Mouse (Mus musculus): ENCODE data around the gene C77080. TPM values are rescaled to one million over a fixed set of nuclear protein-coding genes. Genes with fewer than 3 reads are reported as not detected.

Gene C77080
- polyA plus RNA-seq, 1 experiment = 8.7 TPM

- TF ChIP-seq FLI1 (IDR thresholded peaks at IDR 0.05; ENCODE audit: low read length) (no peak), GATA1 (IDR thresholded peaks at IDR 0.05; ENCODE audit: borderline replicate concordance, low read length) (no peak)
- Histone ChIP-seq H3K4me1 (peaks cover 77% of the 10 kb centered on the region), H3K4me3 (replicated peaks) (no peak overlapping the region), H3K36me3 (replicated peaks; ENCODE audit: low read length) (no peaks in the 10 kb centered on the region), H3K27me3 (replicated peaks) (no peaks in the 10 kb centered on the region), H3K9me3 (no peaks in the 10 kb centered on the region)
These were observed 6.6 kb downstream of the C77080 start for GRCm38 (mm10) chr4:129254571-129254970.

DNA sequence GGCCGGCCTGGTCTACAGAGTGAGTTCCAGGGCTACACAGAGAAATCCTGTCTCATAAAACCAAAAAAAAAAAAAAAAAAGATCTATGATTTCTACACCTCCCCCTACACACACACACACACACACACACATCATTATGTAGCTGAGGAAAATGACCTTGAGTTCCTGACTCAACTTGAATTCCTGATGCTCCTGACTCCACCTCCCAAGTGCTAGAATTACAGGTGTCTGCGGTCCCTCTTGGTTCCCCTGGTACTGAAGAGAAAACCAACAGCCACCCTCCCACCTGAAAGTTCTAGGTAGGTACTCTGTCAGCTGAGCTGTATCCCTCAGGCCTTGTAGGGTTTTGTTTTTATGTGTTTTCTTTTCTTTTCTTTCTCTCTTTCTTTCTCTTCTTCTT, 8.7 kb downstream of the C77080 start:
- no peaks in the 10 kb centered on the region for H3K36me3 ChIP-seq (replicated peaks; ENCODE audit: low read length)
- H3K4me1 ChIP-seq = peaks cover 81% of the 10 kb centered on the region
- TF ChIP-seq FLI1 (IDR thresholded peaks at IDR 0.05; ENCODE audit: low read length) (no peak), GATA1 (IDR thresholded peaks at IDR 0.05; ENCODE audit: borderline replicate concordance, low read length) (no peak)
- peaks cover 17% of the 10 kb centered on the region for H3K27me3 ChIP-seq (replicated peaks)
- H3K4me3 ChIP-seq (replicated peaks) = no peak overlapping the region
- H3K9me3 ChIP-seq = no peaks in the 10 kb centered on the region

GRCm38 (mm10) chr4:129251482-129252125, 9.6 kb downstream of the C77080 start:
- H3K27me3 ChIP-seq (replicated peaks) = peaks cover 24% of the 10 kb centered on the region
- H3K36me3 ChIP-seq (replicated peaks; ENCODE audit: low read length) = no peaks in the 10 kb centered on the region
- H3K4me1 ChIP-seq = peaks cover 81% of the 10 kb centered on the region
- no peak overlapping the region for H3K4me3 ChIP-seq (replicated peaks)
- no peaks in the 10 kb centered on the region for H3K9me3 ChIP-seq
- TF ChIP-seq FLI1 (IDR thresholded peaks at IDR 0.05; ENCODE audit: low read length) = no peak

GRCm38 (mm10) chr4:129250759-129251481, 10.3 kb downstream of the C77080 start:
- peaks cover 80% of the 10 kb centered on the region for H3K4me1 ChIP-seq
- TF ChIP-seq GATA1 (IDR thresholded peaks at IDR 0.05; ENCODE audit: borderline replicate concordance, low read length) (no peak), FLI1 (IDR thresholded peaks at IDR 0.05; ENCODE audit: low read length) (no peak)
- no peaks in the 10 kb centered on the region for H3K9me3 ChIP-seq
- H3K36me3 ChIP-seq (replicated peaks; ENCODE audit: low read length) = no peaks in the 10 kb centered on the region
- peaks cover 31% of the 10 kb centered on the region for H3K27me3 ChIP-seq (replicated peaks)
- no peak overlapping the region for H3K4me3 ChIP-seq (replicated peaks)

- Histone ChIP-seq H3K4me3 (replicated peaks) (peak overlapping the region; percentile 26), H3K36me3 (replicated peaks; ENCODE audit: low read length) (no peaks in the 10 kb centered on the region), H3K4me1 (peaks cover 80% of the 10 kb centered on the region), H3K9me3 (no peaks in the 10 kb centered on the region), H3K27me3 (replicated peaks) (peaks cover 46% of the 10 kb centered on the region)
- TF ChIP-seq FLI1 (IDR thresholded peaks at IDR 0.05; ENCODE audit: low read length) (no peak), GATA1 (IDR thresholded peaks at IDR 0.05; ENCODE audit: borderline replicate concordance, low read length) (no peak)
These were observed 11.9 kb downstream of the C77080 start for GRCm38 (mm10) chr4:129249288-129249687.

GRCm38 (mm10) chr4:129248243-129248767, 12.9 kb downstream of the C77080 start:
- H3K36me3 ChIP-seq (replicated peaks; ENCODE audit: low read length) = no peaks in the 10 kb centered on the region
- H3K4me3 ChIP-seq (replicated peaks) = peak overlapping the region; percentile 90
- peaks cover 46% of the 10 kb centered on the region for H3K27me3 ChIP-seq (replicated peaks)
- peaks cover 74% of the 10 kb centered on the region for H3K4me1 ChIP-seq
- H3K9me3 ChIP-seq = no peaks in the 10 kb centered on the region
- TF ChIP-seq GATA1 (IDR thresholded peaks at IDR 0.05; ENCODE audit: borderline replicate concordance, low read length) (no peak), FLI1 (IDR thresholded peaks at IDR 0.05; ENCODE audit: low read length) (no peak)

- H3K9me3 ChIP-seq = no peaks in the 10 kb centered on the region
- peaks cover 47% of the 10 kb centered on the region for H3K27me3 ChIP-seq (replicated peaks)
- no peak for TF ChIP-seq GATA1 (IDR thresholded peaks at IDR 0.05; ENCODE audit: borderline replicate concordance, low read length)
- no peak for TF ChIP-seq FLI1 (IDR thresholded peaks at IDR 0.05; ENCODE audit: low read length)
- H3K4me3 ChIP-seq (replicated peaks) = peak overlapping the region; percentile 90
- H3K4me1 ChIP-seq = peaks cover 81% of the 10 kb centered on the region
- no peaks in the 10 kb centered on the region for H3K36me3 ChIP-seq (replicated peaks; ENCODE audit: low read length)
These were observed 13.6 kb downstream of the C77080 start for GRCm38 (mm10) chr4:129247381-129248242.

DNA sequence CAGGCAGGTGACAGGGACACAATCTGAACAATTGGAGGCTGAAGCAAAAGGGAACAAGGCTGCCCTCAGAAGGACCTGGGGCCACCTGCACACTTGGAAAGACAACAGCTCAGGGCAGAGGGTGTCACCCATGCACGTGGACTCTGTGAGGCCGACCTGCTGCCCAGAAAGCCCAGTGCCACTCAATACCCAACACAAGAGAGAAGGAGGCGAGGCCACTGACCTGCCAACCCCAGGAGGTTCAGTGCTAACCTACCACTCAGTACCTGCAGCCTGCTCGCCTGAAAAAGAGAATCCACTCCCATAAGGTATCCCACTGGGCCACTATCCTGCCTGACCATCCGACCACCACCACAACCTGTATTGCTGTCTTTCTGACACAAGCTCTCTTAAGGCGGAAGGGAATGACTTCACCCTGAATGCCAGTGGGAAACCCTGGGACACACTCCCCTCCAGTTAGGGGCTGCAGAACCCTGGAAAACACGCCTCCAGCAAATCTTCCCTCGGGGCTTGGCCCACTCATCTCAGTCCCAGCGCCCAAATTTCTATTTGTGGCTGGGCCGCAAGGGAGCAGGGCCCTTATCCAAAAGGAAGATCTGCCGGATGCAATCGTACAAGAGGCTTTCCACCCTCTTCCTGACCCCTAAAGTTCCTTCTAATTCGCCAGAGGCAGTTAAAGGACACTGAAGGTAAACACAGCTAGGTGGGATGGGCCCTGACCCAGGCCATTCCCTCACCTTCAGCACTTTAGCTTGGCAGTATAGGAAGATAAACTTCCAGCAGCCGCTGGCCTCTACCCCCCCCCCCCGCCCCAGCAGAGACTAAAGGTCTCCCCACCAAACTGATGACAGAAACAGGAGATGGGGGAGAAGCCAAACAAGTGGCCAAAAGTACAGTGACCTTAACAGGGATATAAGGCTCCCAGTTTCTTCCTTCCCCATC, 14.6 kb downstream of the C77080 start:
- Histone ChIP-seq H3K36me3 (replicated peaks; ENCODE audit: low read length) (no peaks in the 10 kb centered on the region), H3K9me3 (no peaks in the 10 kb centered on the region), H3K27me3 (replicated peaks) (peaks cover 56% of the 10 kb centered on the region), H3K4me1 (peaks cover 85% of the 10 kb centered on the region), H3K4me3 (replicated peaks) (peak overlapping the region; percentile 90)
- no peak for TF ChIP-seq FLI1 (IDR thresholded peaks at IDR 0.05; ENCODE audit: low read length)
- TF ChIP-seq GATA1 (IDR thresholded peaks at IDR 0.05; ENCODE audit: borderline replicate concordance, low read length) = no peak

DNA sequence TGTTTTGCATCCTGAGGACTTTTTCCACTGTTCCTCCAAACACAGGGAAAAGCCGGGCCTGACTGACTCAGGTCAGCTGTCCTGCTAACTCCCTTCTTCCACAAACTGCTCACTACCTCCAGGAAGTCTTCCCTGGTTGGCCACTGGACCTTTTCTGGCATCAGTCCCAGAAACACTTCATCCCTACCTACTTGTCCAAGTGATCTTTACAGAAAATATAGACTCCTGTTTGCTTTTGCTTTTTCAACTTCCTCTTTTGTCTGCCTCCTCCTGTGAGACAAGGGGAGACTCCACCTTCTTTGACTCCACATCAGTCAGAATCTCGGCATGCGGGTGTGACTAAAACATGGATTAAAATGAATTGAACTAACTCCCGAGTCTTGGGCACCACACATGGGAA, 16.4 kb downstream of the C77080 start:
- H3K36me3 ChIP-seq (replicated peaks; ENCODE audit: low read length) = no peaks in the 10 kb centered on the region
- peaks cover 80% of the 10 kb centered on the region for H3K4me1 ChIP-seq
- no peak for TF ChIP-seq GATA1 (IDR thresholded peaks at IDR 0.05; ENCODE audit: borderline replicate concordance, low read length)
- H3K27me3 ChIP-seq (replicated peaks) = peaks cover 72% of the 10 kb centered on the region
- H3K4me3 ChIP-seq (replicated peaks) = peak overlapping the region; percentile 70
- H3K9me3 ChIP-seq = no peaks in the 10 kb centered on the region

Measured in megakaryocyte, embryonic 14.5 days (primary cell).